Mouse (Mus musculus): ENCODE measurements around the gene Ccdc158. TPM values are rescaled to one million over a fixed set of nuclear protein-coding genes. Genes with fewer than 3 reads are reported as not detected.

The Ccdc158 gene
- polyA plus RNA-seq, 1 experiment from 2014 or later, result 0.14 TPM

GRCm38 (mm10) chr5:92595026-92595425 is 80.0 kb downstream of the Ccdc158 start:
- H3K9ac ChIP-seq (ENCODE audit: low read depth, low read length), result no peak overlapping the region
- 62% methylated on average over 5 of the region's 5 CpGs for WGBS (ENCODE audit: insufficient replicate concordance)
- no peak overlapping the region for H3K27ac ChIP-seq (ENCODE audit: low read length)
- H3K4me3 ChIP-seq (ENCODE audit: low read depth, low read length), result no peak overlapping the region
- no peaks in the 10 kb centered on the region for H3K36me3 ChIP-seq (ENCODE audit: control insufficient read depth, insufficient read depth)
- no peaks in the 10 kb centered on the region for H3K27me3 ChIP-seq (ENCODE audit: control insufficient read depth, insufficient read depth, low read depth, low read length)
- ATAC-seq (ENCODE audit: low read depth), result no peak
- no peaks in the 10 kb centered on the region for H3K4me1 ChIP-seq (ENCODE audit: control insufficient read depth, low read depth, low read length)
- H3K4me2 ChIP-seq (ENCODE audit: low read depth, low read length), result no peak overlapping the region
- no peaks in the 10 kb centered on the region for H3K9me3 ChIP-seq (replicated peaks; ENCODE audit: control insufficient read depth, low read length)

GRCm38 (mm10) chr5:92585932-92586331 is 89.1 kb downstream of the Ccdc158 start:
- H3K27me3 ChIP-seq (ENCODE audit: control insufficient read depth, insufficient read depth, low read depth, low read length), result no peaks in the 10 kb centered on the region
- H3K9me3 ChIP-seq (replicated peaks; ENCODE audit: control insufficient read depth, low read length), result no peaks in the 10 kb centered on the region
- WGBS (ENCODE audit: insufficient replicate concordance), result 50% methylated on average over 10 of the region's 10 CpGs
- H3K36me3 ChIP-seq (ENCODE audit: control insufficient read depth, insufficient read depth), result no peaks in the 10 kb centered on the region
- H3K27ac ChIP-seq (ENCODE audit: low read length), result peak overlapping the region; percentile 30; the same call in 1 of the 2 replicates
- ATAC-seq (ENCODE audit: low read depth), result peak; percentile 91
- no peak overlapping the region for H3K4me2 ChIP-seq (ENCODE audit: low read depth, low read length)
- no peaks in the 10 kb centered on the region for H3K4me1 ChIP-seq (ENCODE audit: control insufficient read depth, low read depth, low read length)
- no peak overlapping the region for H3K9ac ChIP-seq (ENCODE audit: low read depth, low read length)
- H3K4me3 ChIP-seq (ENCODE audit: low read depth, low read length), result no peak overlapping the region

DNA sequence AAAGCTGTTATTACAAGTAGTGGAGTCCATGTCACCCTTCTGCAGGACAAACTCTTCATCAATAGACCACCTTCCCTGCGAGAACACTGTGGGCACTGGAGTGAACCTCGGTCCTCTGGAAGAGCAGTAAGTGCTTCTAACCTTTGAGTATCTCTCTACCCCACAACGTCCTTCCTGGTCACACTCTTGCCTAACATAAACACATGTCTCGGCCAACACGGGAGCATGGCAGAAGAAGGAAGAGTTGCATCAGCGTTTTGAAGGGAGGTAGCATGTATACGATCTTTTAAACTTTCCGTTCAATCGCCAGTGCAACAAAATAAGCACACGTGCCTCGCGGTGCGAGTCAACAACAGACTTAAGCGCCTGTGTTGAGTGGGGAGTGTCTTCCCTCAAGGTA is 95.5 kb downstream of the Ccdc158 start:
- Histone ChIP-seq H3K9ac (ENCODE audit: low read depth, low read length) (no peak overlapping the region), H3K36me3 (ENCODE audit: control insufficient read depth, insufficient read depth) (no peaks in the 10 kb centered on the region), H3K4me2 (ENCODE audit: low read depth, low read length) (no peak overlapping the region), H3K4me3 (ENCODE audit: low read depth, low read length) (no peak overlapping the region), H3K27ac (ENCODE audit: low read length) (no peak overlapping the region), H3K27me3 (ENCODE audit: control insufficient read depth, insufficient read depth, low read depth, low read length) (no peaks in the 10 kb centered on the region), H3K4me1 (ENCODE audit: control insufficient read depth, low read depth, low read length) (no peaks in the 10 kb centered on the region), H3K9me3 (replicated peaks; ENCODE audit: control insufficient read depth, low read length) (no peaks in the 10 kb centered on the region)
- 56% methylated on average over 14 of the region's 14 CpGs for WGBS (ENCODE audit: insufficient replicate concordance)
- ATAC-seq (ENCODE audit: low read depth), result no peak

- H3K9me3 ChIP-seq (replicated peaks; ENCODE audit: control insufficient read depth, low read length), result no peaks in the 10 kb centered on the region
- H3K36me3 ChIP-seq (ENCODE audit: control insufficient read depth, insufficient read depth), result no peaks in the 10 kb centered on the region
- no peaks in the 10 kb centered on the region; the same call in none of the 2 replicates for H3K4me1 ChIP-seq (ENCODE audit: control insufficient read depth, low read depth, low read length)
- peak overlapping the region; percentile 17; the same call in 1 of the 2 replicates for H3K4me3 ChIP-seq (ENCODE audit: low read depth, low read length)
- no peaks in the 10 kb centered on the region for H3K27me3 ChIP-seq (ENCODE audit: control insufficient read depth, insufficient read depth, low read depth, low read length)
- H3K27ac ChIP-seq (ENCODE audit: low read length), result peak overlapping the region; percentile 57
- WGBS (ENCODE audit: insufficient replicate concordance), result 58% methylated on average over 4 of the region's 4 CpGs
- peak overlapping the region; percentile 4; the same call in 1 of the 2 replicates for H3K4me2 ChIP-seq (ENCODE audit: low read depth, low read length)
- H3K9ac ChIP-seq (ENCODE audit: low read depth, low read length), result no peak overlapping the region
- peak; percentile 95 for ATAC-seq (ENCODE audit: low read depth)
Observed at GRCm38 (mm10) chr5:92571232-92571631, 103.8 kb downstream of the Ccdc158 start.

DNA sequence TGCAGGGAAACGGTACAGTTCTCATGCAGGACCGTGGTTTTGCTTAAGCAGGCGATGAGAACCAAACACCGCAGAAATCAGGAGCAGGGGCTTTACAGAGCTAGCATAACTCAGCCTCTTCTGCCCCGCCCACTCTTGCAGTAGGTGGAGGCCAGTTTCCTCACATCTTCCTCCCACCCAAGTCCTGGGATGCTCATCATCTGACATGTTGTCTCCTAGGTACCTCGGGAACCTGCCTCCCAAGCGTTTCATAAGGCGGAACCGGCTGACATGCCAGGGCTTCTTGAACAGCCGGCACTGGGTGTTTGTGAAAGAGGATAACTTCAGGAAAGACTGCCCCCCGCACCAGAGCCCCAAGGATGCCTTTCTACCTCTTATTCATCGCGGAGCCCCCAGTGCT is 113.1 kb downstream of the Ccdc158 start:
- H3K36me3 ChIP-seq (ENCODE audit: control insufficient read depth, insufficient read depth), result no peaks in the 10 kb centered on the region
- 66% methylated on average over 13 of the region's 13 CpGs for WGBS (ENCODE audit: insufficient replicate concordance)
- H3K27me3 ChIP-seq (ENCODE audit: control insufficient read depth, insufficient read depth, low read depth, low read length), result no peaks in the 10 kb centered on the region
- no peak overlapping the region for H3K4me3 ChIP-seq (ENCODE audit: low read depth, low read length)
- H3K27ac ChIP-seq (ENCODE audit: low read length), result no peak overlapping the region
- H3K4me1 ChIP-seq (ENCODE audit: control insufficient read depth, low read depth, low read length), result no peaks in the 10 kb centered on the region
- ATAC-seq (ENCODE audit: low read depth), result no peak
- H3K4me2 ChIP-seq (ENCODE audit: low read depth, low read length), result no peak overlapping the region
- no peak overlapping the region for H3K9ac ChIP-seq (ENCODE audit: low read depth, low read length)
- no peaks in the 10 kb centered on the region for H3K9me3 ChIP-seq (replicated peaks; ENCODE audit: control insufficient read depth, low read length)

DNA sequence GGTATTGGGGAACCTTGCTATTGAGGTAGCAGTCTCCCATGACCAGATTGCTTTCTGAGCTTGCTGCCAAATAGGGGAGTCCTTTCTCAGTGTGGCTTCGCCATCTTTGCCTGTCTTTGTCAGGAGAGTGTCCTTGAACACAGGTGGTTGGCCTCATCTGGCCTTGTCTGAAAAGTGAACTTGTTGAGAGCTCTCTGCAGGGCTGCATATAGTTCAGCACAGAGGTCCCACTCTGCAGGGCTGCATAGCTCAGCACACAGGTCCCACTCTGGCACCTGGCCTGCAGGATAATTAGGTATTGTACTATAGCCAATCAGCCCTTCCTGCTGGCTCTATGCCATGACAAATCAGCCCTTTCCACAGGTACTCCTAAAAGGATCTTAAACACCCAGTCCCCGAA is 114.9 kb downstream of the Ccdc158 start:
- H3K27ac ChIP-seq (ENCODE audit: low read length), result no peak overlapping the region
- 42% methylated on average over 2 of the region's 2 CpGs for WGBS (ENCODE audit: insufficient replicate concordance)
- H3K9me3 ChIP-seq (replicated peaks; ENCODE audit: control insufficient read depth, low read length), result no peaks in the 10 kb centered on the region
- no peaks in the 10 kb centered on the region for H3K27me3 ChIP-seq (ENCODE audit: control insufficient read depth, insufficient read depth, low read depth, low read length)
- no peak overlapping the region for H3K4me2 ChIP-seq (ENCODE audit: low read depth, low read length)
- H3K36me3 ChIP-seq (ENCODE audit: control insufficient read depth, insufficient read depth), result no peaks in the 10 kb centered on the region
- ATAC-seq (ENCODE audit: low read depth), result no peak
- H3K9ac ChIP-seq (ENCODE audit: low read depth, low read length), result no peak overlapping the region
- no peak overlapping the region for H3K4me3 ChIP-seq (ENCODE audit: low read depth, low read length)
- no peaks in the 10 kb centered on the region for H3K4me1 ChIP-seq (ENCODE audit: control insufficient read depth, low read depth, low read length)

Other genes starting within 250 kb of the Ccdc158 start
- gene Nup54, start 240.1 kb downstream of the Ccdc158 start, polyA plus RNA-seq (2015; fragmentation: Nextera tagmentation; extraction: Ambion mirVana), result 23.0 and 28.0 TPM in 2 replicates
- gene Scarb2, start 168.4 kb downstream of the Ccdc158 start, polyA plus RNA-seq (2015; fragmentation: Nextera tagmentation; extraction: Ambion mirVana), result 7.8 and 8.0 TPM in 2 replicates
- gene Fam47e, start 120.2 kb downstream of the Ccdc158 start, polyA plus RNA-seq (2015; fragmentation: Nextera tagmentation; extraction: Ambion mirVana), result 8.4 and 8.6 TPM in 2 replicates
- gene Stbd1, start 72.2 kb downstream of the Ccdc158 start, polyA plus RNA-seq (2015; fragmentation: Nextera tagmentation; extraction: Ambion mirVana), result 51.0 and 58.8 TPM in 2 replicates
- gene Shroom3, start 8.2 kb upstream of the Ccdc158 start, polyA plus RNA-seq (2015; fragmentation: Nextera tagmentation; extraction: Ambion mirVana), result 0.31 and 0.41 TPM in 2 replicates

Measured in liver, embryonic 16.5 days (tissue).